Mouse (Mus musculus): ENCODE data around the gene Pim3.

DNA sequence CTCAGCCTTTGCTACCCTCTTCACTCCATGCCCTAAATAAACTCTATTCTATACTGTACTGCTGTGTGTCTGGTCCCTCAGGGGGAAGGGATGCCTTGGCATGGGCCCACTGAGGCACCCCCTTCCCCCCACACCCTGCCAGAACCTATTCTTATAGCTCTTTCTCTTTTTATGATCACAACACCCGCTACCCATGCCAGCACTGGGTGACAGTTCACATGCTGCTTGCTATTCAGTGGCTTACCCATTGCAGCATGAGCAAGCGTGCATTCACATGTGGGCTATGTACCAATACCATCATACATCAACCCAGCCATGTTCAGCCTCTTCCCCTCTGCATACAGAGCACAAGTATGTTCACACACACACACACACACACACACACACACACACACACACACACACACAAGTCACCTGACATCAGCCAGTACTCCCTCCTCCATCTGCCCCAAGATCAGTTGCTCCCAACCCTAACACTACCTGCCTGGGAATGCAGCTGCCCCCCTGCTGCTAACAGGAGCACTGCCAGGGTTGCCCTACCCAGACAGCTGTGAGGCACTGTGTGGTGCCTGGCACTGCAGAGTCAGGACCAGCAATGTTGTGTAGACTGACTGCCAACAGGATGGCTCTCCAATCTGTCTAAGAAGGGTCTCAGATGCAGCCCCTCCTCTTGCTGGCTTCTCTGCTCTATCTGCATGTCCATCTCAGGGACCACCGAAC is 20.2 kb upstream of the Pim3 start:
- TF ChIP-seq CTCF (IDR thresholded peaks at IDR 0.05; ENCODE audit: control insufficient read depth, insufficient read depth, insufficient read length) (no peak), FOSL1 (IDR thresholded peaks at IDR 0.05; ENCODE audit: insufficient read depth, low read length, poor library complexity, severe bottlenecking) (no peak), MAX (IDR thresholded peaks at IDR 0.05) (no peak), MYOD1 (IDR thresholded peaks at IDR 0.05; ENCODE audit: control insufficient read depth, insufficient read length, low read depth) (no peak), CEBPB (IDR thresholded peaks at IDR 0.05; ENCODE audit: low read depth) (no peak)

Data from C2C12 (cell line).